Mouse (Mus musculus): ENCODE measurements around the gene Natd1.

The Natd1 gene

DNA sequence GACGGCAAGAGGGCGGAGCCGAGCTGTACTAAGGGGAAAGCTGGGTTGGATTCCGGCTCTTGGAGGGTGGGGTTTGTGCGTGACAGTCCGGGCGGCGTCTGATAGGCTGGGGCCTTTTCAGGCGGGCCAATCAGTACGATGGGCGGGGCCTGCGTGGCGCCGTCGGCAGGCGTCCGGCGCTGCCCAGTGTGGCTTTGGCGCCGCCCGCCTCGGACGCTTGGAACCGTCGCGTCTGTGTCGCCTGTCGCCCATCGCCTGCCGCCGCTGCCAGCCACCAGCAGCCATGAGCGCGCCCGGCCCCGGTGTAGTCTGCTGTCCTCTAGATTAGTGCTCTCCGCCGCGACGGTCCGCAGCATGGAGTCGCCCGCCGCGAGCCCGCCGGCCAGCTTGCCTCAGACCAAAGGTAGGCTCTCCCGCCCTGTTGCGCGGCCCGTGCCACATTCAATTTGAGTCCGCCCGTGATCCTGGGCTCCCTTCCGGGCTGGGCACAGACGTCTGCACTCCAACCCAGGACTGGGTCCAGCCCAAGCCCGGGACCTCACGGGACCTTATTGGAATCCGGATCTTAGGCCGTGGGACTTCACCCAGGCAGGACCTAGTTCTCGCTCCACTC is 17.4 kb upstream of the Natd1 start, which contains the start of gene Map2k3:
TSS of gene Map2k3 (plus strand) at position 165 of the 613 bp plus-strand sequence.
- peak; percentile 93 for DNase-seq

DNA sequence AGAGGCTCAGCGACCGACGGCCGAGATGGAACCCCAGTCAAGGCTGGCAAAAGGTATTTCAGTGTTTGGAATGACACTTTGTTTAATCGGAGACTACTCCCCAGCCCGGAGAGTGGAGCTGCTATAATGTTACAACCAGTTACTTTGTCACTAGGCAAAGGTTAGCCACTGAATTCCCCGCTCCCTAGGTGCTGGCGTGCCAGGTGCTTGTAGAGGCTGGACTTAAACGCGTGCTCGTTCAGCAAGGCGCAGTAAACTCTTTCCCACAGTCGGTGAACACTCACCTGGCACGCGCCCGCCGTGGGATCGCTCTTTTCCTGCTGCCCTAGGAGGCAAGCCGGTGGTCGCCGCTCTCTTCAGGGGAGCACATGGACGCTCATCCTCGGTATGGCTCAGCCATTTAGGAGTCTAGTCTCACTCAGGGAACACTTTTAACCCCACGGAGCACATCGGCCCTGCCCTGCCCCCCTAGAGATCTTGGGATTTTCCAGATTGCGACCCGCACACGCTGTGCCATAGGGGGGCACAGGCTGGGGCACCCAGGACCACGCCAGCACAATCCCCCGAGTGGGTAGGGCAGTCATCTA is 16.8 kb upstream of the Natd1 start:
- DNase-seq, result no peak

DNA sequence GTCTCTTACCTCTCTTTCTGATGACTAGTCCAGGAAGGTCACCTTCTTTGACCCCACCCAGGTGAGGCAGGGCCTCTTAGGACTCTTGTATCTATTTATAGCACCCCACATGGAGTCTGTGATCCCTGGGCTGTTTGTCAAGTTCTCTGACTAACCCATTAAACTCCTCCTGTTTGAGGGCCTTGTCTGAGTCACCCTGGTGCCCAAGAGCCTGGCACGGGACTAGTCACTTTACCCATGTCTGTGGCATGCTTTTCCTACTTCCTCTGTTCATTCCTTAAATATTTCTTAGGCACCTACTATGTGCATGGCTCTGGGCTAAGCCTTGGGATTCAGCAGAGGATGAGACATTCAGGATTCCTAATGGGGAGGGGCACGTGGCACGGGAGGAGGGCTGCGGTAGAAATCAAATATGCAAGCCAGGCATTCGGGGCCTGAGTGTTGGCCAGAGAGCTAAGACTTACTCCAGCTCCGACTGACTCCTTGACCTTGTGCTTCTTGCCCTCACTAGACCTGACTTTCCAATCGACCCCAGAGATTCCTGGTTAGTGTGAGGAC is 16.3 kb upstream of the Natd1 start:
- DNase-seq, result no peak

DNA sequence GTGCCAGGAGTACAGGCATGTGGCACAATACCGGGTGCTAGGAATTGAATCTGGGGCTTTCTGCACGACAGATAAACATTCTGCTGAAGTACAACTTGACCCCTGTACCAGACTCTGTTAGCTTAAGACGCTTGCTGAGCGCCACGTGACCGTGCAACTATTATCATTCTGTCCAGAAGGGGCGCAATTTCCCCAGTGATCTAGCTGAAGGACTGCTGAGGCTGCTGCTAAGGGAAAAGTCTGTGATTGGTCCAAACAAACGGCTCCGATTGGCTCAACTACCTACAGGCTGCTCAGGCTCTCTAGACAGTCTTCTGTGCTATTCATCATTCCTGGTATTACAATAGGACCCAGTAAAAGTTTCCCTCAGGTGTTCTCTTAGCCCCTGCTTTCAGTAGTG is 12.7 kb upstream of the Natd1 start:
- DNase-seq, result peak; percentile 87

DNA sequence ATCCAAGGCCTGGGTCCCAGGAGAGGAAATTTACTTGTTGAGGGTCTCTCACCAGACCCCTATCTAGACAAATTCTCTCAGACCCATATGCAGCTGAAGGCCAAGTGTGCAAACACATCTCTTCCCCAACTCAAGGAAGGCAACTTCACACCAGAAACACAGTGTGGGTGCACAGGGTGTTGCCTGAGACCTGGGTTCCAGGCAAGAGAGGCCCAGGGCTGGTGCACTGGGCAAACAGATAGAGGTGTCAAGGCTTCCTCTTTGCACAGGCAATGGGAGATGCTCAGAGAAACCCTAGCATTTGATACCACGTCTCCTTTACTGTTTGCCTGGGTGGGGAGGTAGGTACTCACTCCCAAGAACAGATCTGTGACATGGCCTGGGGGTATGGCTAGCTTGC is 10.4 kb upstream of the Natd1 start:
- DNase-seq, result no peak

GRCm38 (mm10) chr11:60924498-60924897 is 9.9 kb upstream of the Natd1 start:
- DNase-seq, result no peak

DNA sequence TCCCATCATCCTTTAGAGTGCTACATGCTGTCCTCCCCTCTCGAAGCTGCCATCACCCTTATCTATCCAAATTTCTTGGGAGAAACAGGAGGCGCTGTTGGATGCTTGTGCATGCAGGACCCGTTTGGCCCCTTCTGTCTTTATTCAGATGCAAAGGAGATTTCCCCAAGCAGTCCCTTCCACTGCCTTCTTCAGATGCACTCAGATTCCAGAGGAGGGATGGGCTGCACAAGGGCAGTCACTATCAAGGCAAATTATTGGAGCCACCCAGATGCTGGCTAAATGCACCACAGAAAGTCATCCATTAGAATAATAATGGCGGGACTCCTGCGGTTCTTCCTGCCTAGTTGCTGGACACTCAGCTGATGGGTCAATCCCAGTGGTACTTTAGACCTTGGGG is 8.4 kb upstream of the Natd1 start:
- DNase-seq, result no peak

DNA sequence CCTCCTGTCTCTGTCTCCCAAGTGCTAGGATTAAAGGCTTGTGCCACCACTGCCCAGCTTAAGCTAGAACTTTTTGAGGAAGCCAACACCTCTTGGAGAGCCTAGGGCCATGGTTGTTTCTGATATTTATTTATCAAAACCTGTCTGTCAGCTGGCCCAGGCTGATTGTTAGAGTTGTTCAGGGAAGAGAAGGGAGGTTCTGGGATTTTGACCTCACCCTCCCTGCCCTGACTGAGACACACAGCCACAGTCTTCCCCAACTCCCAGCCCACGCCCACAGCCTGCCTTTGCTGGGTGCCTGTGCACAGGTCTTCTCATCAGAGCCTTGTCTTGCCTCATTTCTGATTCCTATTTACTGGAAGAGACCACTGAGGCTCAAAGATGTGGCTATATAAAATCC is 7.6 kb upstream of the Natd1 start:
- DNase-seq, result no peak

DNA sequence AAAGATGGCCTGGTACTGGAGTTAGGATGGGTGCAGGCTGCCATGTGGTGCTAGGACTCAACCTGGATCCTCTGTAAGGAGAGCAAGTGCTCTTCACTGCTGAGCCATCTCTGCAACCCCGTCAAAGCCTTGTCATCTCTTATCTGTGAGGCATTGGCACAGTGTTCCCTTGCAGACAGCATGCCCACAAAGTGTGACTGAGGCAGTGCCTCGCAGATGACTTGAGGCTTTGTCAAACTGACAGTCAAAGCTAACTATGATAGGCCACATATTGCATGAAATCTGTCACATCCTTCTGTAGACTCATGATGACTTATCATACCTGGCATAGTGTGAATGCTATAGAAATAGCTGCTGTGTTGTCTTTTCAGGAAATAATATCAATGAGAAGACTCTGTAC is 5.5 kb upstream of the Natd1 start:
- no peak for DNase-seq

- no peak for DNase-seq
These were observed 651 bp upstream of the Natd1 start for GRCm38 (mm10) chr11:60915201-60915600.

GRCm38 (mm10) chr11:60913301-60914196 is 1.0 kb downstream of the Natd1 start:
- DNase-seq, result peak; percentile 90

- DNase-seq, result no peak
These were observed 2.0 kb downstream of the Natd1 start for GRCm38 (mm10) chr11:60912525-60912973.

DNA sequence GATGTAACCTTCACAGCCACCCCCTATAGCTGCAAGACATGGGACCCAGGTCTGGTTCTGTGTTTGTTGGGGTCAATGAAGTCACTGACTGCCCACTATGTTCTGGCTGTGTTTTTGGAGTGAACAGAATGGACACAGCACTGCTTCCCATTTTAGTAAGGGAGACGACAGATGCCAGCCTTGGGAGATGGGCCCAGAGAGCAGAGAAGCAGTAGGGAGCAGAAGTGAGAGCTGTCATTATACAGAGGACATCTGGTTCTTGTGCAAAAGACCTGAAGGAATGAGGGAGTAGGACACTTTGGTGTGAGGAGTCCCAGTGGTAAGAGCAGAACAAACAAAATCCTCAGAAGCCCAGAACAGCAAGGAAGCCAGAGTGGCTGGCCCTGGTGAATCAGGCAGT is 4.9 kb downstream of the Natd1 start:
- DNase-seq, result no peak

DNA sequence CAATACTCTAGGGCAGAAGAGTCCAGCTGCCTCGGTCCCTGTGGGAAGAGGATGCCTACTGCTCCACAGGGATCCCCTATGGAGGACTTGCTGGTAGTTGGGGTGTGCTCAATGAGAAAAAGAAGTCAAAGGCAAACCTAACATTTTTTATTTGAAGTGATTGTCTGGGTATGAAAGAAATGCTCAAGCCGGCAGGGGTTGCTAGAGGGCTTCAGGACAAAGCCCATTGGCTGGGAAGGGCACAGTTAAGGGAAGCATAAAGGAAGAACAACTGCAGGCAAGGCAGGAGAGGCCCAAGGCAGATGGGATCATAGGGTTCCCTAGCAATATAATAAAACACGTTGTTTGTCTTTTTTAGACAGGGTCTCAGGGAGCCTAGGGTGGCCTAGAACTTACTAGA is 6.5 kb downstream of the Natd1 start:
- no peak for DNase-seq

DNA sequence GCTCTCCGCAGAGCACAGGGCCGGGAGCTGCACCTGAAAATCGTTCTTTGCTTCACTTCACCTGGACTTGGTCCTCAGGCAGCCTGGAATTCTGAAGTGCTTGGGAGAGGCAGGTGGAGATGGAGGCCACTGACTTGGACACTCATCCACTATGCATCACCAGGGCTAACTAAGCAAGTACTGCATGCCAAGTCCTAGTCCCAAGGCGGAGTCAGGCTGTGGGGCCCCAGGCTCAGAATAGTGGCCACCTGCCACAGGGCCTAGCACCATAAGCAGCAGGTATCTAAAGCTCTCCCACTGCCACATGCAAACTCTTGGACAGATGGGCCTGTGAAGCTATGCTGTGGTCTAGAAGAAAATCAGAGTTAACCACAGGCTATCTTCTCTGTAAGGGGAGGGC is 8.1 kb downstream of the Natd1 start:
- no peak for DNase-seq

DNA sequence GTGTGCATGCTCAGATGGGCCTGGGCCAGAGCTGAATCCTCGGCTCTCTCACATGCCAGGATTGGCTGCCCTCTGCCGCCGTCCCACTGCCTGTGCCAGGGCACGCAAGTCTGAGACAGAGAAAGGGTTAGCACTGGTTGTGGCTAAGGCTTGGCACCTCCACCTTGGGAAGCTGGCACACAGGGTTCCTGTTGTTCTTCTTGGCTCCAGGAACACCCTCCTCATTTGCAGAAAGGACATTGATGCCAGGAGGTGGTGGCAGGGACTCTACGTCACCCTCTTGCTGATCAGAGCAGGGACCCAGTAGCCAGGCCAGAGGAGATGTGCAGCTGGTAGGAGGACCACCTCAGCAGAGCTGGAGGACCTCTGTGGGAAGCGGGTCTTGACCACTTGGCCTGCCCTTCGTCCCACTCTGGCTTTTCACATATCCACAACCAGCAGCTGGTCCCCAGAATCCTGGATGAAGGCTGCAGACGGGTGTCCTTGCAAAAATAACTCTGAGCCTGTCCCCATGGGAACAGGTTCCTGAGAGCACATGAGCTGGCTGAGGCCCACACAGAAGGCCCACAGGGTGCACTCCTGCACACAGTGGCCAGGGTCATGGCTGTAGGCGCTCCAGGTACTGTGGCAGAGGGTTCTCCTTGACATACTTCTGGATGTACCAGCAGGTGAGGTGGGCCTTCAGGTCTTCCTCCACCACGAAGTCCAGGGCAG is 9.0 kb downstream of the Natd1 start:
- DNase-seq, result no peak

GRCm38 (mm10) chr11:60903661-60904061 is 10.9 kb downstream of the Natd1 start:
- no peak for DNase-seq

GRCm38 (mm10) chr11:60902486-60902885 is 12.1 kb downstream of the Natd1 start:
- no peak for DNase-seq

DNA sequence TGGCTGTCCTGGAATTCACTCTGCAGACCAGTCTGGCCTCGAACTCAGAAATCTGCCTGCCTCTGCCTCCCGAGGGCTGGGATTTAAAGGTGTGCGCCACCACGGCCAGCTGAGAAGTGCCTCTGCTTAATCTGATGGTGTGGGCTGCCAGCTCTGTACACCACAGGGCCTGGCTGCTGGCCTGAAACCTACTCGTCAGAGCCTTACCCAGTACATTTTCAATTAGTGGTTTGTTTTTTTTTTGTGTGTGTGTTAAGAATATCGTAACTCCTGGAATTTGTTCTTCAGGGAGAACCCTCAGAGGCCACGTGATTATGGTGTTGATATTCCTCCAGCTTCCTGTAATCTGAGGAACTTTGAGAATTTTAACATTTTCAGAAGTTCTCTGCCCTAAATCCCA is 12.5 kb downstream of the Natd1 start:
- no peak for DNase-seq

DNA sequence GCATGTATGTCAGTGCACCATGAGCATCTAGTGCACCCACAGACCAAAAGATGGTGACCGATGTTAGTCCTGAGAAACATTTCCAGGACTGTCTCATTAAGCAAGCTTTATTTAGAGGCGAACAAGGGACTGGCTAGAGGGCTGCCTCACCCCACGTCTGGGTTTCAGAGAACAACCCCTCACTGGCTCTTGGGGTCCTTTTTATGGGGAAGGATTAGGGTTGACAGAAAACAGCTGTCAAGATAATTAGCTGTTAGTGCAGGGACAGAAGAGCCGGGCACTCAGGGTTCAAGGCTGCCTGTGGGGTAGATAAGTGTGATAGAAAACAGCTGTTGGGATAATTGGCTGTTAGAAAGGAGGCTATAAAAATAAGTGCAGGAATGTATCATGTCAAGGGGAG is 18.6 kb downstream of the Natd1 start:
- no peak for DNase-seq

- no peak for DNase-seq
These were observed 23.8 kb downstream of the Natd1 start for GRCm38 (mm10) chr11:60890744-60891143.

GRCm38 (mm10) chr11:60890286-60890685 is 24.3 kb downstream of the Natd1 start:
- DNase-seq, result no peak

DNA sequence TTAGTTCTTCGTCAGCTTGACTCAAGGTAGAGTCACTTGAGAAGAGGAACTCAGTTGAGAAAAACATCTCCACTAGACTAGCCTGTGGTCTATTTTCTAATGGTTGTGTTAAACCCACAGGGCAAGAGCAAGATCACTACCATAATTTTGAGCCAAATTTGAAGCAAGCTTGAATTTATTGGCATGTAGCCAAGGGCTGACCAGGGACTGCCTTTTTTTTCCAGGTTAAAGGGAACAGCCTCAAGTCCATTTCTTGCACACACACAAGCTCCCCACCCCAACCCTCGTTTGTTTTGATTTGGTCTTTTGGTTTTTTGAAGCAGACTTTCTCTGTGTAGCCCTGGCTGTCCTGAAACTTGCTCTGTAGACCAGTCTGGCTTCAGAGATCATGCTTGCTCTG is 24.7 kb downstream of the Natd1 start:
- DNase-seq, result no peak

Measured in thymus, postnatal 25 days (tissue).